Mouse (Mus musculus): ENCODE measurements at regions not wholly inside any gene's neighbourhood (a gene's known extent, or its start where the extent isn't known, plus 50 kb on each side); places are given as distances from the start of the nearest gene placed in this dataset.

GRCm38 (mm10) chr9:43959541-43959940, 83.6 kb upstream of the Thy1 start:
- TF ChIP-seq ZNF384 (IDR thresholded peaks at IDR 0.05; ENCODE audit: low read depth, low read length) = no peak
- TF ChIP-seq MAFK (IDR thresholded peaks at IDR 0.05; ENCODE audit: insufficient read depth, low read depth, low read length) = no peak
- no peak for TF ChIP-seq ZC3H11A (IDR thresholded peaks at IDR 0.05; ENCODE audit: borderline replicate concordance, low read depth, low read length)
- no peak for TF ChIP-seq HCFC1 (IDR thresholded peaks at IDR 0.05; ENCODE audit: borderline replicate concordance, insufficient read depth, low read length)
